In the genomic region with DNA sequence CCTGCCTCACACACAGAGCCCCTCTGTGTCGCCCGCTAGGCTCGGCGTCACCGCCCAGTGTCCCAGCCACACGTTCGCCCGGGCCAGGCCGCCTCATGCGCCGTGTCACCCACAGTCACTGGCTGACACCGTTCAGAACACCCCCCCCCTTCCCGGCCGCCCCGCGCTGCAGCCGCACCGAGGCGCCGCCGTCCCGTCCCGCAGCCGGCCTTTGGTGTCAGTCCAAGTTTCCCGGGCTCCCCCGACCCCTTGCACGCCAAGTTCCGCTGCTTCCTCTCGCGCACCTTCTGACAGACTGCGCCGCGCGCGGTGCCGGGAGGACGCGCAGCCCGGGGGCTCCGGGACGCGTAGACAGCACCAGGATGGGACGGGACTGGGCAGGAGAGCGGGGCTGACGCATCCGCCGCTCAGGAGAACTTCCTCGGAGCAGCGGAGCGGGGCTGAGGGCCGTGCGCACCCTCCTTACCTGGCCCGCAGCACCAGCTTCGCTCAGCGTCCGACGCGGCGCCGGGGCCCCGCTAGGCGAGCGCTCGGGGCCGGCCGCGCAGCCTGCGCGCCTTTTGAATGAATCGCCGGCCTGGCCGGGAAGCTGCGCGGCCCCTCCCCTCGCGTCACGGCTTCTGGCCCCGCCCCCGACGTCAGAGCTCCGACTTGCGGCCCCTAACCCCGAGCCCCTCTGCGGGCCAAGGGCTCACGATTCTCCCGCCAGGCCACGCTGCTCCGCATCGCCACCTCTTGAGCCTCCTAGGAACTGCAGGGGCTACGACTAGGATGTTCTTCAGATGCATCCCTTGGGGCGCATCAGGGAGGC, we compare ENCODE assay signal across 8 mouse cellular contexts. TPM values are rescaled to one million over a fixed set of nuclear protein-coding genes. Genes with fewer than 3 reads are reported as not detected.
DNase-seq lines count a peak whose midpoint lies in the region; ATAC-seq lines count a peak whose summit lies in the region.

Gene Relt, minus strand, starts transcription at position 619 of the 811 bp plus-strand sequence.

- peak within 1 kb of the TSS; percentile 76 for H3K4me3 ChIP-seq in intestine, embryonic 15.5 days (replicated peaks)

- H3K27ac ChIP-seq in intestine, embryonic 15.5 days, result peak within 1 kb of the TSS; percentile 74

- no peaks in the 10 kb centered on the region for H3K36me3 ChIP-seq in intestine, embryonic 15.5 days

- ATAC-seq in intestine, embryonic 15.5 days, result peak; percentile 95

- H3K4me2 ChIP-seq in intestine, embryonic 15.5 days (replicated peaks), result peak within 1 kb of the TSS; percentile 98

- peak; percentile 85 for DNase-seq in adrenal gland, adult 8-10 months
- peak; percentile 92 for DNase-seq in embryo, embryonic 11.5 days (ENCODE audit: low read depth, low spot score)
- DNase-seq in gastrocnemius, postnatal 36 days, result peak; percentile 92 to 94
- peak; percentile 85 to 87 for DNase-seq in left cerebral cortex, postnatal 25 days (ENCODE audit: low spot score in 2 of 2)
- peak; percentile 96 for DNase-seq in mesoderm, embryonic 11.5 days (ENCODE audit: low read depth, low spot score)
- peak; percentile 84 for DNase-seq in right cerebral cortex, postnatal 25 days
- peak; percentile 78 to 88 for DNase-seq in urinary bladder, postnatal 36 days (ENCODE audit: low spot score in 2 of 2)

- peak within 1 kb of the TSS; percentile 71 for H3K9ac ChIP-seq in intestine, embryonic 15.5 days

- H3K9me3 ChIP-seq in intestine, embryonic 15.5 days, result no peaks in the 10 kb centered on the region

- no peaks in the 10 kb centered on the region for H3K27me3 ChIP-seq in intestine, embryonic 15.5 days (replicated peaks)

- WGBS in intestine, embryonic 15.5 days, result under 1% methylated on average over 90 of the region's 91 CpGs

- intact Hi-C loops in gastrocnemius, postnatal 36 days (cut with DNase I), result no loop called here
- intact Hi-C loops in left cerebral cortex, postnatal 25 days (cut with DNase I), result no loop called here

- peaks cover 2% of the 10 kb centered on the region; the same call in 1 of the 2 replicates for H3K4me1 ChIP-seq in intestine, embryonic 15.5 days (replicated peaks)

RNA-seq across cellular contexts. Expression of gene Relt, which starts in this region (rescaled TPM):
- total RNA-seq in adrenal gland, adult 8-10 months (2022), result 1 to 10 TPM; 1.2 to 1.8 (median 1.5) TPM
- 10 to 100 TPM in 1 of 2 experiments, 1 to 10 TPM in 1; 5.3 to 12.2 TPM for total RNA-seq in gastrocnemius, postnatal 36 days (2021)
- polyA plus RNA-seq in intestine, embryonic 15.5 days (2015; fragmentation: Nextera tagmentation; extraction: Ambion mirVana), result 2.6 and 3.5 TPM in 2 replicates
- total RNA-seq in left cerebral cortex, postnatal 25 days (2021), result 10 to 100 TPM; 13.8 to 16.6 TPM

Comparison
In these comparisons a context has a peak if more than half of its experiments do, and no peak if none do; other contexts are left out.
1. Peak in every context shown above with its lines: DNase-seq, ATAC-seq, H3K4me3 ChIP-seq and H3K27ac ChIP-seq.